Mouse (Mus musculus): ENCODE results near the gene Tmc5. TPM values are rescaled to one million over a fixed set of nuclear protein-coding genes. Genes with fewer than 3 reads are reported as not detected.
A peak's percentile ranks its signal among the peaks of the same experiment; 100 is the strongest.

Gene Tmc5
- polyA plus RNA-seq, 1 experiment from 2014 or later: 0.22 TPM

DNA sequence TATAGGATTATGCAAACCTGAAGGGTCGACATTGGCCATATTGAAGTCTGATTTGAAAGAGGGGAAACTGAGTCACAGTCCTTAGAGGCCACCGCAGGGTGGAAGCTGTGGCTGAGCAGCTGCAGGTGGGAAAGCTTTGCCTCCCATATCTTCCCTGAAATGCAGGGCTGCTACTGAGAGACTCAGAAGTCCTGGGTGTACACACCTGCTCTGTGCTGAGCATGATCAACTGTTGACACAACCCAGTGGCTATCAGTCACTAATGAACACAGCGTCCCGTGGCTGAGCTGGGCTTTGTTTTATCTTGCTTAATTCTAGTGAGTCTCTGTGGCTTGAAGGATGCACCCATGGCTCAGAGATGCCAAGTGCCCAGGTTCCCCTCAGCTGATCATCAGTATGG, 53.0 kb downstream of the Tmc5 start:
- 86% methylated on average over 4 of the region's 4 CpGs for WGBS
- no peak overlapping the region for H3K4me3 ChIP-seq (replicated peaks)
- H3K27ac ChIP-seq: no peak overlapping the region
- H3K9me3 ChIP-seq: no peaks in the 10 kb centered on the region
- H3K9ac ChIP-seq (replicated peaks): no peak overlapping the region
- H3K4me1 ChIP-seq (replicated peaks): no peaks in the 10 kb centered on the region
- H3K4me2 ChIP-seq (replicated peaks): no peak overlapping the region
- H3K27me3 ChIP-seq: no peaks in the 10 kb centered on the region
- no peaks in the 10 kb centered on the region for H3K36me3 ChIP-seq
- no peak for ATAC-seq

DNA sequence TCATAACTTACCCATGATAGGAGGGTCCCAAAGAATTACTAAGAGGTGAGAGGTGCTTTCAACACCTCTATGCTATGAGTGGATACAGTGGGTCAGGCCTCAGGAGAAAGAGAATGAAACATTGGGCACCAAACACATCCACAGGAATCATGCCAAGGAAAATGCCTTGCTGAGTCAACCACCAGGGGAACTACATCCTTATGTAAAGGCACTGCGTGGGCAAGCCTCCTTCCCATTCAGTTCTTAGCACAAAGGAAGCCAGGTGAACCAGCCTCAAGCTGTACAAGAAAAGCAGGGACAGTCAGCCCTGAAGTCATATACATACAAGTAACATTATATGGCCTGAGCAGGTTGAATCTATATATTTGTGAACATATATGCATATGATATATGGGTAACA, 53.8 kb downstream of the Tmc5 start:
- no peak for ATAC-seq
- 75% methylated on average over 1 of the region's 1 CpGs for WGBS
- Histone ChIP-seq H3K4me2 (replicated peaks) (no peak overlapping the region), H3K36me3 (no peaks in the 10 kb centered on the region), H3K27ac (no peak overlapping the region), H3K4me1 (replicated peaks) (no peaks in the 10 kb centered on the region), H3K4me3 (replicated peaks) (no peak overlapping the region), H3K9ac (replicated peaks) (no peak overlapping the region), H3K9me3 (no peaks in the 10 kb centered on the region), H3K27me3 (no peaks in the 10 kb centered on the region)

DNA sequence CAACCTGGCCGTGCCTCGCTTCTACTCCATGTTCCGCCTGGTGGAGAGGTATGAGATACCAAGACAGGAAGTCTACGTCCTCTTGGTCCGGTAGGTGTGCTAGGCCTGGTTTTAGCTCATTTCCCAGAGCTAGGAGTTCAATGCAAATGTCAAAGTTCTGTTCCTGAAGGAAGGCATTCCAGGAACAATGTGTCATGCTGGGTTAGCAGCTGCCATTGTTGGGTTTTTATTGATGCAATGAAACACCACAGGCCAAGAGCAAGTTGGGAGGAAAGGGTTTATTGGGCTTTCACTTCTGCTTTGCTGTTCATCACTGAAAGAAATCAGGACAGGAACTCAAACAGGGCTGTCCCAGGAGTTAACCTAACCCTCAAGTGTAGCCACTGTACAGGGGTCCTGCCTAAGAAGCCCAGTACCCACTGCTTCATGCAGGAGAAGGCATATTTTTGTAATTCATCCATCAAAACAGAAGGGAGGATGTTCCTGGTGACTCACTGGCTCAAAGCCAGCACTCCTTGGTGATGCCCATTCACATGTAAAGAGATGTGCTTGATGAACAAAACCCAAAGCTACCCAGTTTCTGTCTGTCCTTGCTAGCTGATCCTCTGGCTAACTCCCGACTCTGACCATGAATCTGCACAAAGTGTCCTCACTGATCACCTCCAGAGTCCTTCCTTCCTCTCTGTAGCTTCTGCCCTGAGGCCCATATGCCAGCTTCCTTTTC, 55.6 kb downstream of the Tmc5 start:
- Histone ChIP-seq H3K9me3 (no peaks in the 10 kb centered on the region), H3K27me3 (no peaks in the 10 kb centered on the region), H3K36me3 (no peaks in the 10 kb centered on the region), H3K4me2 (replicated peaks) (no peak overlapping the region), H3K4me1 (replicated peaks) (0 out of 2 replicates have a peak, but pooled peaks cover 4% of the 10 kb centered on the region), H3K27ac (no peak overlapping the region), H3K9ac (replicated peaks) (no peak overlapping the region), H3K4me3 (replicated peaks) (no peak overlapping the region)
- ATAC-seq: no peak
- WGBS: 88% methylated on average over 6 of the region's 6 CpGs

DNA sequence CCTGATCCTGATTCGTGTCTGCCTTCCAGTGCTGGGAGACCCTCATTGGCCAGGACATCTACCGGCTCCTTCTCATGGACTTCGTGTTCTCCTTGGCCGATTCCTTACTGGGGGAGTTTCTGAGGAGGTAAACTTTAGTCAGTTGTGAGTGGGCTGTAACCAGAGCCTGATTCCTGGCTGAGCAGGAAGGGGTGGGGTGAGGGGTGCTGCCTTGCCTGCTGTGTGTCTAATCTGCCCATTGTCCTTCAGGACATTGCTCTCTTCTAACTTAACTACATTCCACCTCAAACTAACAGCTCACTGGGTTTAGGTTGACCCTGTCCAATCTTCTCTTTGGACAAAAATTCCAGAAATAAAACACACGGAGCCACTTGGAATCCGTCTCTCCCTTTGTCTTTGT, 59.6 kb downstream of the Tmc5 start:
- H3K9ac ChIP-seq (replicated peaks): no peak overlapping the region
- H3K27ac ChIP-seq: no peak overlapping the region
- no peak overlapping the region for H3K4me3 ChIP-seq (replicated peaks)
- ATAC-seq: no peak
- no peaks in the 10 kb centered on the region for H3K27me3 ChIP-seq
- H3K4me1 ChIP-seq (replicated peaks): 0 out of 2 replicates have a peak, but pooled peaks cover 4% of the 10 kb centered on the region
- no peaks in the 10 kb centered on the region for H3K36me3 ChIP-seq
- WGBS: 14% methylated on average over 6 of the region's 6 CpGs
- H3K9me3 ChIP-seq: no peaks in the 10 kb centered on the region
- no peak overlapping the region for H3K4me2 ChIP-seq (replicated peaks)

DNA sequence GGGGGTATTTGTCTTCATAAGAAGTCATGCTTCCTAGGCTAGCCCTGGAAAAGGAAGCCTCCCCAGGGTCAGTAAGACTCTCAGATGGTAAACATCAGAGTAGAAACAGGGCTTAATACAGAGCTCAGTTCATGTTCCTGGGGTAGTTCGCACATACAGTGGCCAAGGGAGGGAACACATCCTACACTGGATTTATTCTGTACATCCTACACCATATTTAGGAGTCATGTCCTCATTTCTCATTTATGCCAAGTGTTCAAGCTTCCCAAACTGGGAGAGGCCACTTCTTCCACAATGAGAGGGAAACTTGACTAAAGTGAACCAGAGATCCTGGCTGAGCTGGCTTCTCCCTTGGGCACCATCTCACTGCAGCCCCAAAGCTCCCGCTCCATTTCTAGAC, 70.7 kb downstream of the Tmc5 start:
- H3K9me3 ChIP-seq: peaks cover 6% of the 10 kb centered on the region
- WGBS: 97% methylated on average over 2 of the region's 2 CpGs

DNA sequence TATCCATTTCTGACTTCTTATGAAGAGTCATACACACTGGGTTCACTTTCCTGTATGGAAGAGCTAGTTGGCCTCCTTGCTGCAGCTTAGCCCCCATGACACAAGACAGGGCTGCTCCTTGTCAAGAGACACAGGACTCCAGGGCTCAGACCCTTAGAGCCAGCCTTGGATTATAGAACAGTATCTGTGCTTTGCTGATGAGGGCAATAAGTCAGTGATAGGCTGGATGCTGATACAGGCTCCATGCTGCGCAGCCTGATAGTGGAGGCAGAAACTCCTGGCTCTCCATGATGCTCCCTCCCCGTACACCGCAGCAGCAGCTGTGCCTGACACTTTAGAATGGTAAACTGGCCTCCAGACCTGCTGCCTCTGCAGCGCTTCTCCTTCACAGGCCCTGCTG, 73.0 kb downstream of the Tmc5 start:
- WGBS: 80% methylated on average over 4 of the region's 4 CpGs

More for the DNA sequence above, 70.7 kb downstream of the Tmc5 start:
- no peak for ATAC-seq
- no peak overlapping the region for H3K4me3 ChIP-seq (replicated peaks)
- no peak overlapping the region for H3K27ac ChIP-seq
- H3K36me3 ChIP-seq: no peaks in the 10 kb centered on the region
- H3K4me1 ChIP-seq (replicated peaks): no peaks in the 10 kb centered on the region
- H3K4me2 ChIP-seq (replicated peaks): no peak overlapping the region
- H3K9ac ChIP-seq (replicated peaks): no peak overlapping the region
- no peaks in the 10 kb centered on the region for H3K27me3 ChIP-seq

DNA sequence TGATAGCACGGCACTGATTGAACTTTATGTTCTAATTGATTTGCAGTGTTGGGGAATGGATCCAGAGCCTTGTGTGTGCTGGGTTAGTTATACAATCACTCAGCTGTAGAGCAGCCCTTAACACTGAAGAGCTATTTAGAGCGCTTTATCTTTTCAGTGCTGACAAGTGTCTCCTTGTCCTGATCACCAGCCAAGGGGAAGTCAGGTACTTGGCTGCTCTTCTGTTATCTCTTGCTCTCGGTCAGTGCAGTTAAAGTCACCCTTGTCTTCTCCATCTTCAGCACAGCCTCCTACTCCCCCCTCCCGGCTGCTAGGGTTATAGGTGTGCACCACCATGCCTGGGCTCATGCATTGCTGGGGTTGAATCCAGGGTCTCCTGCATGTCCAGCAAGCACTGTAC, 79.7 kb downstream of the Tmc5 start:
- no peak for ATAC-seq
- Histone ChIP-seq H3K4me1 (replicated peaks) (no peaks in the 10 kb centered on the region), H3K36me3 (no peaks in the 10 kb centered on the region; the same call in 1 of the 2 replicates), H3K4me2 (replicated peaks) (no peak overlapping the region), H3K27ac (no peak overlapping the region), H3K4me3 (replicated peaks) (no peak overlapping the region), H3K9me3 (no peaks in the 10 kb centered on the region; the same call in 1 of the 2 replicates), H3K9ac (replicated peaks) (no peak overlapping the region), H3K27me3 (no peaks in the 10 kb centered on the region)
- WGBS: 91% methylated on average over 4 of the region's 4 CpGs

More for the DNA sequence above, 73.0 kb downstream of the Tmc5 start:
- no peaks in the 10 kb centered on the region for H3K4me1 ChIP-seq (replicated peaks)
- no peak overlapping the region for H3K4me3 ChIP-seq (replicated peaks)
- H3K4me2 ChIP-seq (replicated peaks): no peak overlapping the region
- no peaks in the 10 kb centered on the region; the same call in 1 of the 2 replicates for H3K9me3 ChIP-seq
- H3K27me3 ChIP-seq: no peaks in the 10 kb centered on the region
- H3K36me3 ChIP-seq: no peaks in the 10 kb centered on the region
- no peak overlapping the region for H3K9ac ChIP-seq (replicated peaks)
- no peak for ATAC-seq
- no peak overlapping the region for H3K27ac ChIP-seq

DNA sequence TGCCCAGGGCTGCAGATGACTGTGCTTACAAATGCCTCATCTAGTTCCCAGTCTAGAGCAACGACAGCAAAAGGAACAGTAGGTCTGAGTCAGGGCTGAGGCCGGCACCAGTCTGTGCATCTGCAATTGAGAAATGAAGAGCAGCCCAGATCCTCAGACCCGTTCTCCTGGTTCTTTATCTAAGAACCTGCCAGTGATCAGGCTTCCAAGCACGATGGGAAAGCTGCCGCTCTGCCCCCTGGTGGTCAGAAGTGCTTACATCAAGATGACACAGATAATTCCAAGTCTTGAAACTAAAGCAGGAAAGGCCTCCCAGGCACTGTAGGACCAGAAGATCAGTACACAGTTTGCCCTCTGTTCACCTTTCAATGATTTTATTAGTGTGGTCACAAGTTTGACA, 91.1 kb downstream of the Tmc5 start:
- H3K36me3 ChIP-seq: peaks cover 61% of the 10 kb centered on the region
- H3K9me3 ChIP-seq: no peaks in the 10 kb centered on the region
- H3K4me2 ChIP-seq (replicated peaks): no peak overlapping the region
- 18% methylated on average over 5 of the region's 5 CpGs for WGBS
- H3K27ac ChIP-seq: no peak overlapping the region; the same call in 1 of the 2 replicates
- H3K9ac ChIP-seq (replicated peaks): no peak overlapping the region
- ATAC-seq: peak; percentile 73
- no peak overlapping the region for H3K4me3 ChIP-seq (replicated peaks)
- no peaks in the 10 kb centered on the region for H3K27me3 ChIP-seq
- no peaks in the 10 kb centered on the region for H3K4me1 ChIP-seq (replicated peaks)

DNA sequence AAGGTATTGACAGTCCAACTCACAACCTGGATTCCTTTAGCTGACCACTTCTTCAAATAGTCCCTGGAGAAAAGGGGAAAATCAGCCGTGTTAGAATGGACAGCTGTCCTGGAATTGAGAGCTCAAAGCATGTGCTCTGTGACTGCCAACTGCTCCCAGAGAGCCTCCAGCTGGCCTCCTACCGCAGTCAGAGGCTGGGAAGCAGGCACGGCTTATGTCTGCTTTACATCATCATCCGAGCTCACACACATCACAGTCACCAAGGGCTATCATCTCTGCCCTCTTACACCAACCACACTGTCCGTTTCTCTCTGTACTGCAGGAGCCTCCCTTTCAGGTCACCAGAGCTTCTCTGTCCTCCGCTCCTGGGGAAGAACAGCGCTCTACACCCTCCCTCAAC, 92.0 kb downstream of the Tmc5 start:
- Histone ChIP-seq H3K4me1 (replicated peaks) (no peaks in the 10 kb centered on the region), H3K9ac (replicated peaks) (no peak overlapping the region), H3K4me2 (replicated peaks) (no peak overlapping the region), H3K9me3 (no peaks in the 10 kb centered on the region), H3K4me3 (replicated peaks) (no peak overlapping the region), H3K27ac (no peak overlapping the region), H3K36me3 (peaks cover 66% of the 10 kb centered on the region), H3K27me3 (no peaks in the 10 kb centered on the region)
- ATAC-seq: no peak
- WGBS: 90% methylated on average over 7 of the region's 7 CpGs

DNA sequence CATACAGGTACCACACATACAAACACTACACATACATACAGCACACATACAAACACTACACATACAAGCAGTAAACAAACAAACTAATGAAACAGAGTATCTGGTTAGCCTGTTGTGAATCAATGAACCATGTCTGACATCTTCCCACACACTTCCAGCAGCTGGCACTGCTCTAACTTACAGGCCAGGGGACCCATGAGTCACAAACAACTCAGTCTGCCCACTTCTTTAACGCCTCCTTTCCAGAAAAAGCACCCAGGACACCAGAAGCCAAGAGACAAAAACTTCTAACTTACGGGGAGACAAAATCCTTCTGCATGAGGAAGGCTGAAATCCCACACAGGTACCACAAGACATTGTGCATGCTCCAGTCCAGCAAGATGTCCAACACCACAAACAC, 94.2 kb downstream of the Tmc5 start:
- WGBS: 93% methylated on average over 2 of the region's 2 CpGs
- no peaks in the 10 kb centered on the region for H3K9me3 ChIP-seq
- no peak for ATAC-seq
- no peaks in the 10 kb centered on the region for H3K4me1 ChIP-seq (replicated peaks)
- no peak overlapping the region for H3K9ac ChIP-seq (replicated peaks)
- peaks cover 83% of the 10 kb centered on the region for H3K36me3 ChIP-seq
- no peak overlapping the region for H3K4me3 ChIP-seq (replicated peaks)
- no peak overlapping the region for H3K4me2 ChIP-seq (replicated peaks)
- H3K27me3 ChIP-seq: no peaks in the 10 kb centered on the region
- no peak overlapping the region for H3K27ac ChIP-seq

DNA sequence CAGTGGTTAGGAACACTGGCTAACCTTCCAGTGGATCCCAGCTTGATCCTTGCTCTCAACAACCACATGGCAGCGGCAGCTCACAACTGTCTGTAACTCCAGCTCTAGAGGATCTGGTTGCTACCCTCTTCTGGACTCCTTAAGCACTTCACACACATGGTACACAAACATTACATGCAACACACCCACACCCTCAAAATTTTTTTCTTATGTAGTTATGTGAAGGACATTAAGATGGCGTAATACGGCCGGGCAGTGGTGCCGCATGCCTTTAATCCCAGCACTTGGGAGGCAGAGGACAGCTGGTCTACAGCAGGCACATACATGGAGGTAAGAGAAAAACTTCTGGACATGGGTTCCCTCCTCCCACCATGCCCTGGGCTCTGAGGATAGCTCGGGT, 99.0 kb downstream of the Tmc5 start:
- Histone ChIP-seq H3K27ac (no peak overlapping the region), H3K4me2 (replicated peaks) (no peak overlapping the region), H3K36me3 (peaks cover 63% of the 10 kb centered on the region), H3K9me3 (no peaks in the 10 kb centered on the region), H3K27me3 (no peaks in the 10 kb centered on the region), H3K9ac (replicated peaks) (no peak overlapping the region), H3K4me3 (replicated peaks) (no peak overlapping the region), H3K4me1 (replicated peaks) (peaks cover 4% of the 10 kb centered on the region; the same call in 1 of the 2 replicates)
- WGBS: 92% methylated on average over 6 of the region's 6 CpGs
- no peak for ATAC-seq

DNA sequence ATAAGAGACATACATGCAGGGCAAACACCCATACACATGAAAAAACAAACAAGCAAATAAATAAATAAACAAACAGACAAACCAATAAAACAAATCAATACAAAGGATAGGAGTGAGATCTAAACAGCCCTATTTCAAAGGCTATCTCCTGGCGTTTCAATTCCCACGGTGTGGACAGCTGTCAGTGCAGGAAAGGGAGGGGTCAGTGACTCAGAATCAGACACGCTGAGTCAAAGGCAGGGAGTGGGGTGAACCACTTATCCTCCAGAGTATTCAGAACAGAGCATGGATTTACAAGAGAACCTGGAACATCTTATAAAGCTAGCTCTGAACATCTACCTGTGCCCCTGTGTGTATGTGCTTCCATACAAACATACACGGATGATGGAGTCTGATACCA, 100.1 kb downstream of the Tmc5 start:
- ATAC-seq: no peak
- no peak overlapping the region for H3K4me3 ChIP-seq (replicated peaks)
- no peak overlapping the region for H3K27ac ChIP-seq
- peaks cover 60% of the 10 kb centered on the region for H3K36me3 ChIP-seq
- peaks cover 5% of the 10 kb centered on the region; the same call in 1 of the 2 replicates for H3K4me1 ChIP-seq (replicated peaks)
- H3K4me2 ChIP-seq (replicated peaks): no peak overlapping the region
- no peaks in the 10 kb centered on the region for H3K27me3 ChIP-seq
- 84% methylated on average over 4 of the region's 4 CpGs for WGBS
- H3K9ac ChIP-seq (replicated peaks): no peak overlapping the region
- no peaks in the 10 kb centered on the region for H3K9me3 ChIP-seq

DNA sequence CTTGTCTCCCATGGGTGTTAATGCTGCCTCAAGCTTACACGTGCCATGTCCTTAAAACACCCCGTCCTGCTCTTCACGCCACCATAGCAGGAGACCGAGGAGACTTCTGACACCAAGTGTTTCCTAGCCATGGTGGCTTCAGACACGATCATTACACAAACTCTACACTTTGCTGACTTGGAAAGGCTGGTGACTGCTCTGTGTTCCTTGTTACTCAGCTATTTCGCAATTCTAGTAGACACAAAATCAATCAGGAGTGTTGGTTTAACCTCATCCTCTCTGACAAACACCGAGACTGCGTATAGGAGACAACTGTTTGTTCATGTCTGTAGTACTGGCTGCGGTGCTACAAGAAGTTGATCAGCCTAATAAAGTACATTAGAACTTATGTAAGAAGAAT, 101.8 kb downstream of the Tmc5 start:
- no peaks in the 10 kb centered on the region for H3K27me3 ChIP-seq
- H3K36me3 ChIP-seq: peaks cover 55% of the 10 kb centered on the region
- 95% methylated on average over 9 of the region's 9 CpGs for WGBS
- H3K9me3 ChIP-seq: no peaks in the 10 kb centered on the region
- no peak overlapping the region for H3K4me3 ChIP-seq (replicated peaks)
- no peak overlapping the region for H3K27ac ChIP-seq
- ATAC-seq: no peak
- no peak overlapping the region for H3K4me2 ChIP-seq (replicated peaks)
- H3K4me1 ChIP-seq (replicated peaks): peaks cover 19% of the 10 kb centered on the region
- H3K9ac ChIP-seq (replicated peaks): no peak overlapping the region

Data from midbrain, embryonic 13.5 days (tissue).